Mouse (Mus musculus): ENCODE results near the gene Homer3.

Homer3 gene

DNA sequence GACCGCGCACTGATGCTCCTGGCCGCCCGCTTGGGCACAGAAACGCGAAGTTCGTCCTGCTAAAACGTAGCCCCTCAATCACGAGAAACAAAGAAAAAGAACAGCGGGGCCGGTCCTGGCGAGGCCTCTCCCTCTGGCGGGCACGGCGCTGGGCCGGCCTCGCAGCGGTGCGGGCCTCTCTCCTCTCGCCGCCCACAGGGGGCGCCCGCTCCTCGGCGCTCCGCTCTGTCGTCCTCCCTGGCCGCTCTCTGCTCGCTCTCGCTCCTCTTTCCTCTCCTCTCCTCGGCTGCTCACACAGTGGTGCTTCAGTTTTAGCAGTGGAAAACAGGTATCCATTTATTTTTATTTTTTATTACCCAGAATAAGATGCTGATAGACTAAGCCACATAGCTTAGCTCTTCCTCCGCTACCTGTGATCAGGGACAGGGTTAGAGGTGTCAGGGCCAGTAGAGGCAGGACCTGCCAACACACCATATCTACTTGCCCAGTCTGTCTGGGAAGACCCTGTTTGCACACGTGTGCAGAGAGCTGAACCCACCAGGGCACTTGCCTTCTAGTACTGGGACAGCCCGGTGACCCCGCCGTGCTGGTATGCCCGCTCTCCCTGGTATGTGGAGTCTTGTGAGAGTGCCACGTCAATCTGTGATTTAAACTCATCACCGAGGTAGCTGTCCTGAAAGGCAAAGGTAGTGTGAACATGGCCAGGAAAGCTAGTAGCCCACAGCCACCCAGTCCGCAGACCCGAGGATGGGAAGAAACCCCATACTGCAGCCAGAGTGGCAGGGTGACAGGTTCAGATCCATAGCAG, 49.6 kb downstream of the Homer3 start:
- DNase-seq (ENCODE audit: low read depth, low spot score): peak; percentile 67

- DNase-seq (ENCODE audit: low read depth, low spot score): no peak
Observed at GRCm38 (mm10) chr8:70332878-70333202, 50.2 kb downstream of the Homer3 start.

DNA sequence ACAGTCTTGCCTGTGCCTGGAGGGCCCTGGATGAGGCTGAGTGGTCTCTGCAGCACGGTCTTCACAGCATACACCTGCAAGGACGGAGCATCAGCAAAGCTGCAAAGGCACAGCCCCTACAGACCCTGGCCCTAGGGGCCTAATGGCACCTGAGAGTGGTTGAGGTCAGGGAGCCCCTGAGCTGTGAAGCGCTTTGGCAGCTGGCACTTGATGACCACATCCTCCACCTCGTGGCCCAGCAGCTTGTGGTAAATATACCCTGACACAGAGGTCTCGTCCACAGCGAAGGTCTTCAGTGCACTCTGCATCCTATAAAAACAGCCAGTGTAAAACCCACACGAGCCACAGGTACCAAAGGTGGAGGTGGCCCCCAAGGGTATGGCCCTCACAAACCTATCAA, 56.3 kb downstream of the Homer3 start:
- no peak for DNase-seq (ENCODE audit: low read depth, low spot score)

GRCm38 (mm10) chr8:70340659-70341058, 58.0 kb downstream of the Homer3 start:
- DNase-seq (ENCODE audit: low read depth, low spot score): no peak

DNA sequence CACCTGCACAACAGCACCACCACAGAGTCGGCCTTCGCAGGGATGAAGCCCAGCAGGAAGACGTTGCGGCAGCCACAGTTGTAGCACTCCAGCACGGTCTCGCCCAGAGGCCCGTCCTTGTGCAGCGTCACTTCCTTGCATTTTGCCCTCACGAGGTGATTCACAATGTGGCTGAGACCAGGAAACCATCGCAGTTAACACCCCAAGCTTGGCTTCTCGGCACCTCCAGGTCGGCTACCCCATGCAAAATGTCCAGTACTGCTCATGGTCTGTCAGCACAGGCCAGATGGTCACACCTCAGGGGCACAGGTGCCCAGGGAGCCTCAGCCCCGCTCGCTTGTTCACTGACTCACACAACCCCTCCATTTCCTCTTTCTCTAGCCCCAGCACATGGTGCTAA, 59.4 kb downstream of the Homer3 start:
- DNase-seq (ENCODE audit: low read depth, low spot score): no peak

GRCm38 (mm10) chr8:70343076-70343475, 60.4 kb downstream of the Homer3 start:
- DNase-seq (ENCODE audit: low read depth, low spot score): no peak

- no peak for DNase-seq (ENCODE audit: low read depth, low spot score)
Observed at GRCm38 (mm10) chr8:70343696-70344095, 61.1 kb downstream of the Homer3 start.
